Comparison of ENCODE assay signal across 10 mouse cellular contexts in genomic region chr1:63309661-63310060, GRCm38 (mm10). TPM values are rescaled to one million over a fixed set of nuclear protein-coding genes. Genes with fewer than 3 reads are reported as not detected.
DNase-seq lines count a peak whose midpoint lies in the region; ATAC-seq and TF ChIP-seq lines count a peak whose summit lies in the region.
"Had no signal": no experiment of that assay in that cellular context is flagged by ENCODE, and none has a peak within 500 bp of the region (broad histone marks: within the 10 kb centered on the region; RNA-seq: fewer than 3 reads in every experiment).

No protein-coding gene starts in this region.

- ATAC-seq in kidney, embryonic 16.5 days (ENCODE audit: low FRiP score, low TSS enrichment) = no peak
- no peak for ATAC-seq in embryonic facial prominence, embryonic 12.5 days (ENCODE audit: insufficient number of reproducible peaks, insufficient read depth, low FRiP score, low TSS enrichment)
- no peak for ATAC-seq in hindbrain, postnatal 0 days
- ATAC-seq in neural tube, embryonic 15.5 days (ENCODE audit: low FRiP score) = no peak

- H3K9me3 ChIP-seq in kidney, embryonic 16.5 days (ENCODE audit: low read length) = peaks cover 3% of the 10 kb centered on the region; the same call in 1 of the 2 replicates
- H3K9me3 ChIP-seq in embryonic facial prominence, embryonic 12.5 days = no peaks in the 10 kb centered on the region
- H3K9me3 ChIP-seq in hindbrain, postnatal 0 days (ENCODE audit: low read length) = no peaks in the 10 kb centered on the region
- H3K9me3 ChIP-seq in neural tube, embryonic 15.5 days (replicated peaks) = no peaks in the 10 kb centered on the region

- peaks cover 3% of the 10 kb centered on the region; the same call in 1 of the 2 replicates for H3K36me3 ChIP-seq in kidney, embryonic 16.5 days (ENCODE audit: insufficient read depth, low read length)
- H3K36me3 ChIP-seq in embryonic facial prominence, embryonic 12.5 days = peaks cover 16% of the 10 kb centered on the region
- H3K36me3 ChIP-seq in hindbrain, postnatal 0 days (ENCODE audit: insufficient read depth, low read length) = no peaks in the 10 kb centered on the region
- H3K36me3 ChIP-seq in neural tube, embryonic 15.5 days = peaks cover 25% of the 10 kb centered on the region

- DNase-seq in kidney, adult 18-20 months = no peak
- DNase-seq in hindbrain, postnatal 0 days (ENCODE audit: low spot score) = peak; percentile 15
- DNase-seq in frontal cortex, postnatal 36 days (ENCODE audit: low spot score in 2 of 2) = no peak
- no peak for DNase-seq in ovary, adult 18-20 months (ENCODE audit: low spot score)
- no peak for DNase-seq in urinary bladder, postnatal 14 days (ENCODE audit: low spot score)

- peak overlapping the region; percentile 31; the same call in 1 of the 2 replicates for H3K4me2 ChIP-seq in kidney, embryonic 16.5 days (replicated peaks; ENCODE audit: low read depth, low read length)
- H3K4me2 ChIP-seq in embryonic facial prominence, embryonic 12.5 days (replicated peaks) = peak overlapping the region; percentile 53
- H3K4me2 ChIP-seq in hindbrain, postnatal 0 days (ENCODE audit: low read depth, low read length) = peak overlapping the region; percentile 46
- H3K4me2 ChIP-seq in neural tube, embryonic 15.5 days = peak overlapping the region; percentile 56

- no peak overlapping the region for H3K9ac ChIP-seq in kidney, embryonic 16.5 days (replicated peaks; ENCODE audit: low read length)
- H3K9ac ChIP-seq in embryonic facial prominence, embryonic 12.5 days = no peak overlapping the region
- no peak overlapping the region for H3K9ac ChIP-seq in hindbrain, postnatal 0 days (replicated peaks; ENCODE audit: low read length)
- H3K9ac ChIP-seq in neural tube, embryonic 15.5 days (replicated peaks) = no peak overlapping the region

- H3K27ac ChIP-seq in kidney, embryonic 16.5 days (ENCODE audit: low read length) = no peak overlapping the region
- H3K27ac ChIP-seq in embryonic facial prominence, embryonic 12.5 days = no peak overlapping the region
- H3K27ac ChIP-seq in hindbrain, postnatal 0 days = no peak overlapping the region
- no peak overlapping the region for H3K27ac ChIP-seq in neural tube, embryonic 15.5 days (replicated peaks)
- H3K27ac ChIP-seq: macrophage had no signal

- TF ChIP-seq CTCF in hindbrain, postnatal 0 days (IDR thresholded peaks at IDR 0.05; ENCODE audit: low read depth) = no peak

- peaks cover 19% of the 10 kb centered on the region for H3K27me3 ChIP-seq in kidney, embryonic 16.5 days (ENCODE audit: insufficient read depth, low read length)
- peaks cover 14% of the 10 kb centered on the region for H3K27me3 ChIP-seq in embryonic facial prominence, embryonic 12.5 days
- no peaks in the 10 kb centered on the region for H3K27me3 ChIP-seq in hindbrain, postnatal 0 days (ENCODE audit: insufficient read depth, low read length)
- H3K27me3 ChIP-seq in neural tube, embryonic 15.5 days (replicated peaks) = peaks cover 6% of the 10 kb centered on the region; the same call in 1 of the 2 replicates

- H3K4me3 ChIP-seq in kidney, embryonic 16.5 days (ENCODE audit: low read length) = no peak overlapping the region
- H3K4me3 ChIP-seq in embryonic facial prominence, embryonic 12.5 days = peak overlapping the region; percentile 28
- peak overlapping the region; percentile 20 for H3K4me3 ChIP-seq in hindbrain, postnatal 0 days (ENCODE audit: low read length)
- peak overlapping the region; percentile 21 for H3K4me3 ChIP-seq in neural tube, embryonic 15.5 days (replicated peaks)

- no peaks in the 10 kb centered on the region for H3K4me1 ChIP-seq in kidney, embryonic 16.5 days (ENCODE audit: insufficient read depth, low read length)
- H3K4me1 ChIP-seq in embryonic facial prominence, embryonic 12.5 days = no peaks in the 10 kb centered on the region
- H3K4me1 ChIP-seq in hindbrain, postnatal 0 days (ENCODE audit: insufficient read depth, low read length) = no peaks in the 10 kb centered on the region
- no peaks in the 10 kb centered on the region for H3K4me1 ChIP-seq in neural tube, embryonic 15.5 days

- WGBS in kidney, embryonic 16.5 days = 51% methylated on average over 18 of the region's 18 CpGs
- 37% methylated on average over 18 of the region's 18 CpGs for WGBS in embryonic facial prominence, embryonic 12.5 days
- 44% methylated on average over 18 of the region's 18 CpGs for WGBS in hindbrain, postnatal 0 days
- 41% methylated on average over 18 of the region's 18 CpGs for WGBS in neural tube, embryonic 15.5 days

RNA-seq across cellular contexts. Expression of gene Zdbf2, which starts 36.6 kb away (rescaled TPM):
- 4.2 and 4.8 TPM in 2 replicates for polyA plus RNA-seq in kidney, embryonic 16.5 days (2015; fragmentation: Nextera tagmentation; extraction: Ambion mirVana)
- 22.2 and 24.0 TPM in 2 replicates for polyA plus RNA-seq in embryonic facial prominence, embryonic 12.5 days (2016; fragmentation: Nextera tagmentation; extraction: Ambion mirVana)
- 17.4 and 30.5 TPM in 2 replicates for total RNA-seq in hindbrain, postnatal 0 days (2014; rRNA removed)
- polyA plus RNA-seq in hindbrain, postnatal 0 days (2015; fragmentation: Nextera tagmentation; extraction: Ambion mirVana) = 36.4 and 38.2 TPM in 2 replicates
- 24.8 and 31.3 TPM in 2 replicates for polyA plus RNA-seq in neural tube, embryonic 15.5 days (2015; fragmentation: Nextera tagmentation; extraction: Ambion mirVana)
- total RNA-seq: MEL had no signal
- polyA plus RNA-seq: macrophage had no signal
